Mouse (Mus musculus) lung, postnatal 0 days (tissue): ENCODE data around the gene Ccdc106. TPM values are rescaled to one million over a fixed set of nuclear protein-coding genes. Genes with fewer than 3 reads are reported as not detected.

Experiments
- ATAC-seq: fragments of 200-750 bp; cut with Nextera tagmentation; 2 replicates; pipeline ENCODE4 v1.8.0; 2017; ENCODE audit warnings: moderate library complexity
- DNase-seq: peaks from one replicate; pipeline ENCODE4 v3.0.0-alpha.2; 2016; ENCODE audit warnings: low spot score
- H3K27ac ChIP-seq: fragments of 300-500 bp; sonication (generic); 2 replicates; pipeline ENCODE4 v1.5.1; 2014; ENCODE audit warnings: antibody characterized with exemption, mild to moderate bottlenecking, low read length, mixed read lengths
- H3K27me3 ChIP-seq: fragments of 300-500 bp; sonication (generic); replicated peaks from 2 replicates; pipeline ENCODE4 v1.6.1; 2014; ENCODE audit warnings: low read length, mixed read lengths; ENCODE audit not compliant: insufficient read depth
- H3K36me3 ChIP-seq: fragments of 300-500 bp; sonication (generic); 2 replicates; pipeline ENCODE4 v1.6.1; 2014; ENCODE audit warnings: low read length, mixed read lengths; ENCODE audit not compliant: insufficient read depth
- H3K4me1 ChIP-seq: fragments of 300-500 bp; sonication (generic); 2 replicates; pipeline ENCODE4 v1.6.1; 2014; ENCODE audit warnings: antibody characterized with exemption, low read depth, low read length, mixed read lengths; ENCODE audit not compliant: insufficient read depth
- H3K4me2 ChIP-seq: fragments of 300-500 bp; sonication (generic); replicated peaks from 2 replicates; pipeline ENCODE4 v1.6.1; 2014; ENCODE audit warnings: low read depth, mild to moderate bottlenecking, low read length, moderate library complexity, mixed read lengths
- H3K4me3 ChIP-seq: fragments of 300-500 bp; sonication (generic); 2 replicates; pipeline ENCODE4 v1.5.1; 2014; ENCODE audit warnings: low read depth, low read length
- H3K9ac ChIP-seq: fragments of 300-500 bp; sonication (generic); replicated peaks from 2 replicates; pipeline ENCODE4 v1.6.1; 2014; ENCODE audit warnings: low read depth, mild to moderate bottlenecking
- H3K9me3 ChIP-seq: fragments of 300-500 bp; sonication (generic); 2 replicates; pipeline ENCODE4 v1.6.1; 2016; ENCODE audit warnings: low read length, mixed read lengths
- CTCF ChIP-seq: IDR thresholded peaks from 2 replicates; pipeline ENCODE4 v1.5.1; 2016; ENCODE audit warnings: antibody characterized with exemption, mild to moderate bottlenecking
- EP300 ChIP-seq: IDR thresholded peaks from 2 replicates; pipeline ENCODE4 v1.6.1; 2016; ENCODE audit warnings: antibody characterized with exemption, mild to moderate bottlenecking, control low read depth
- WGBS: fragments of 180-500 bp; shearing (Covaris S2); extraction: QIAGEN DNeasy Blood & Tissue Kit; methylation state at CpG from one replicate; pipeline ENCODE4 v1.1.7; 2014; 5-methylcytosine and 5-hydroxymethylcytosine counted together
- polyA plus RNA-seq: library from polyadenylated mRNA; unstranded; fragments of >200 nt; fragmentation: Nextera tagmentation; extraction: Ambion mirVana; gene quantifications from 2 replicates; pipeline ENCODE4 v1.2.1, GENCODE M21; 2015

The Ccdc106 gene
- polyA plus RNA-seq, 1 experiment from 2014 or later = 0.42 TPM

- Histone ChIP-seq H3K27ac (no peak overlapping the region), H3K27me3 (no peaks in the 10 kb centered on the region), H3K9ac (no peak overlapping the region), H3K9me3 (no peaks in the 10 kb centered on the region), H3K4me2 (no peak overlapping the region), H3K4me3 (no peak overlapping the region), H3K36me3 (peaks cover 22% of the 10 kb centered on the region), H3K4me1 (no peaks in the 10 kb centered on the region)
- ATAC-seq (no peak), DNase-seq (no peak)
- TF ChIP-seq EP300 (no peak), CTCF (no peak)
- 70% methylated on average over 3 of the region's 3 CpGs for WGBS
These were observed 79.4 kb downstream of the Ccdc106 start for GRCm38 (mm10) chr7:5099796-5100195.

GRCm38 (mm10) chr7:5101066-5101663, 80.8 kb downstream of the Ccdc106 start:
- H3K9ac ChIP-seq = no peak overlapping the region
- no peak overlapping the region for H3K4me3 ChIP-seq
- H3K4me2 ChIP-seq = no peak overlapping the region
- no peaks in the 10 kb centered on the region for H3K9me3 ChIP-seq
- ATAC-seq (peak; percentile 36), DNase-seq (peak; percentile 65)
- TF ChIP-seq EP300 (no peak), CTCF (no peak)
- no peaks in the 10 kb centered on the region for H3K27me3 ChIP-seq
- no peaks in the 10 kb centered on the region for H3K4me1 ChIP-seq
- no peak overlapping the region for H3K27ac ChIP-seq
- 68% methylated on average over 10 of the region's 10 CpGs for WGBS
- H3K36me3 ChIP-seq = peaks cover 11% of the 10 kb centered on the region; the same call in 1 of the 2 replicates

GRCm38 (mm10) chr7:5102564-5102963, 82.2 kb downstream of the Ccdc106 start:
- H3K27me3 ChIP-seq = no peaks in the 10 kb centered on the region
- no peaks in the 10 kb centered on the region for H3K9me3 ChIP-seq
- ATAC-seq = no peak
- no peak overlapping the region for H3K9ac ChIP-seq
- peaks cover 4% of the 10 kb centered on the region; the same call in 1 of the 2 replicates for H3K36me3 ChIP-seq
- H3K4me3 ChIP-seq = no peak overlapping the region
- no peaks in the 10 kb centered on the region for H3K4me1 ChIP-seq
- TF ChIP-seq CTCF (no peak), EP300 (no peak)
- 85% methylated on average over 2 of the region's 2 CpGs for WGBS
- H3K27ac ChIP-seq = no peak overlapping the region
- H3K4me2 ChIP-seq = no peak overlapping the region
- no peak for DNase-seq

GRCm38 (mm10) chr7:5108272-5108671, 87.9 kb downstream of the Ccdc106 start:
- no peak overlapping the region for H3K4me2 ChIP-seq
- TF ChIP-seq CTCF = no peak
- no peak for TF ChIP-seq EP300
- H3K4me1 ChIP-seq = no peaks in the 10 kb centered on the region; the same call in 1 of the 2 replicates
- H3K36me3 ChIP-seq = no peaks in the 10 kb centered on the region
- H3K9ac ChIP-seq = no peak overlapping the region
- ATAC-seq = no peak
- H3K9me3 ChIP-seq = no peaks in the 10 kb centered on the region
- no peaks in the 10 kb centered on the region for H3K27me3 ChIP-seq
- no peak overlapping the region for H3K4me3 ChIP-seq
- WGBS = 67% methylated on average over 4 of the region's 4 CpGs
- H3K27ac ChIP-seq = no peak overlapping the region
- no peak for DNase-seq

- H3K9me3 ChIP-seq = no peaks in the 10 kb centered on the region
- no peak overlapping the region for H3K4me2 ChIP-seq
- no peak overlapping the region for H3K9ac ChIP-seq
- no peaks in the 10 kb centered on the region; the same call in 1 of the 2 replicates for H3K4me1 ChIP-seq
- no peak overlapping the region for H3K27ac ChIP-seq
- 82% methylated on average over 8 of the region's 8 CpGs for WGBS
- ATAC-seq (no peak), DNase-seq (no peak)
- H3K36me3 ChIP-seq = no peaks in the 10 kb centered on the region
- H3K4me3 ChIP-seq = no peak overlapping the region
- TF ChIP-seq EP300 (no peak), CTCF (no peak)
- H3K27me3 ChIP-seq = no peaks in the 10 kb centered on the region
These were observed 88.9 kb downstream of the Ccdc106 start for GRCm38 (mm10) chr7:5109301-5109700.

Other genes starting within 250 kb of the Ccdc106 start
- not detected in 2 replicates for gene Fam71e2, start 249.3 kb upstream of the Ccdc106 start, polyA plus RNA-seq
- gene Il11, start 237.7 kb upstream of the Ccdc106 start, polyA plus RNA-seq = 0.29 and 0.64 TPM in 2 replicates
- gene Tmem190, start 237.6 kb upstream of the Ccdc106 start, polyA plus RNA-seq = 0.55 and 0.74 TPM in 2 replicates
- gene Tmem238, start 230.9 kb upstream of the Ccdc106 start, polyA plus RNA-seq = 39.2 and 45.4 TPM in 2 replicates
- 282 and 294 TPM in 2 replicates for gene Rpl28, start 227.7 kb upstream of the Ccdc106 start, polyA plus RNA-seq
- 158 and 162 TPM in 2 replicates for gene Ube2s, start 208.0 kb upstream of the Ccdc106 start, polyA plus RNA-seq
- 0.43 and 0.51 TPM in 2 replicates for gene Shisa7, start 175.9 kb upstream of the Ccdc106 start, polyA plus RNA-seq
- gene Isoc2b, start 150.3 kb upstream of the Ccdc106 start, polyA plus RNA-seq = 12.7 and 16.1 TPM in 2 replicates
- gene Isoc2a, start 143.4 kb upstream of the Ccdc106 start, polyA plus RNA-seq = 0.53 and 0.57 TPM in 2 replicates
- gene Gm36210, start 114.0 kb upstream of the Ccdc106 start, polyA plus RNA-seq = not detected in 2 replicates
- 2.7 TPM in 2 replicates for gene Zfp628, start 105.3 kb upstream of the Ccdc106 start, polyA plus RNA-seq
- gene Nat14, start 98.5 kb upstream of the Ccdc106 start, polyA plus RNA-seq = 1.1 and 2.3 TPM in 2 replicates
- 1.4 and 1.7 TPM in 2 replicates for gene Ssc5d, start 94.8 kb upstream of the Ccdc106 start, polyA plus RNA-seq
- 0.19 and 0.26 TPM in 2 replicates for gene Sbk2, start 56.1 kb upstream of the Ccdc106 start, polyA plus RNA-seq
- 0.37 TPM in 2 replicates for gene Sbk3, start 49.4 kb upstream of the Ccdc106 start, polyA plus RNA-seq
- gene Zfp579, start 24.4 kb upstream of the Ccdc106 start, polyA plus RNA-seq = 29.7 and 30.6 TPM in 2 replicates
- 22.4 and 24.6 TPM in 2 replicates for gene Zfp524, start 6.1 kb upstream of the Ccdc106 start, polyA plus RNA-seq
- 20.5 and 20.8 TPM in 2 replicates for gene Fiz1, start 5.9 kb upstream of the Ccdc106 start, polyA plus RNA-seq
- 2.1 and 4.4 TPM in 2 replicates for gene Gm44973, start 5.1 kb upstream of the Ccdc106 start, polyA plus RNA-seq
- 3.4 and 3.8 TPM in 2 replicates for gene Zfp865, start 177 bp upstream of the Ccdc106 start, polyA plus RNA-seq
- gene 4632433K11Rik, start 13.6 kb downstream of the Ccdc106 start, polyA plus RNA-seq = not detected in 2 replicates
- 6.5 and 7.7 TPM in 2 replicates for gene Zfp784, start 17.9 kb downstream of the Ccdc106 start, polyA plus RNA-seq
- 25.7 and 30.4 TPM in 2 replicates for gene Zfp580, start 31.0 kb downstream of the Ccdc106 start, polyA plus RNA-seq
- gene U2af2, start 41.6 kb downstream of the Ccdc106 start, polyA plus RNA-seq = 42.0 and 46.1 TPM in 2 replicates
- gene Epn1, start 59.7 kb downstream of the Ccdc106 start, polyA plus RNA-seq = 40.7 and 41.6 TPM in 2 replicates
- not detected in 2 replicates for gene Rfpl4, start 96.4 kb downstream of the Ccdc106 start, polyA plus RNA-seq
- 0.52 and 0.88 TPM in 2 replicates for gene Rasl2-9, start 105.4 kb downstream of the Ccdc106 start, polyA plus RNA-seq
- not detected in 2 replicates for gene Vmn1r55, start 129.1 kb downstream of the Ccdc106 start, polyA plus RNA-seq
- not detected in 2 replicates for gene Vmn1r56, start 176.2 kb downstream of the Ccdc106 start, polyA plus RNA-seq
- not detected in 2 replicates for gene Vmn1r57, start 197.9 kb downstream of the Ccdc106 start, polyA plus RNA-seq